Mouse (Mus musculus) heart, postnatal 25 days (tissue): ENCODE results near the gene Ace3. TPM values are rescaled to one million over a fixed set of nuclear protein-coding genes. Genes with fewer than 3 reads are reported as not detected.
"Not testable (repeated sequence)": the region's sequence is repeated elsewhere in the genome, so short reads cannot be mapped to it uniquely, and the experiment has no call there.

ENCODE experiments used
- DNase-seq: peaks from one replicate; pipeline ENCODE4 v3.0.0; 2022; ENCODE audit warnings: low spot score
- intact Hi-C: fragments of 180-260 bp; cut with DNase I; formaldehyde crosslinking; loops from one replicate; pipeline ENCODE4 v1.15.1; 2025
- total RNA-seq, 2 experiments: library from RNA; stranded (reverse); gene quantifications; 2 replicates each; pipeline ENCODE4 v1.2.3; 2021

Ace3 gene
- total RNA-seq, 2 experiments from 2014 or later = not detected

- intact Hi-C loops = no loop called here
- DNase-seq = no peak
Observed at GRCm38 (mm10) chr11:105975636-105976035, 18.8 kb upstream of the Ace3 start.

- intact Hi-C loops = no loop called here
- DNase-seq = no peak
Observed at GRCm38 (mm10) chr11:105978232-105978631, 16.2 kb upstream of the Ace3 start.

- DNase-seq = no peak
- intact Hi-C loops = no loop called here
Observed at GRCm38 (mm10) chr11:105978634-105979033, 15.8 kb upstream of the Ace3 start.

DNA sequence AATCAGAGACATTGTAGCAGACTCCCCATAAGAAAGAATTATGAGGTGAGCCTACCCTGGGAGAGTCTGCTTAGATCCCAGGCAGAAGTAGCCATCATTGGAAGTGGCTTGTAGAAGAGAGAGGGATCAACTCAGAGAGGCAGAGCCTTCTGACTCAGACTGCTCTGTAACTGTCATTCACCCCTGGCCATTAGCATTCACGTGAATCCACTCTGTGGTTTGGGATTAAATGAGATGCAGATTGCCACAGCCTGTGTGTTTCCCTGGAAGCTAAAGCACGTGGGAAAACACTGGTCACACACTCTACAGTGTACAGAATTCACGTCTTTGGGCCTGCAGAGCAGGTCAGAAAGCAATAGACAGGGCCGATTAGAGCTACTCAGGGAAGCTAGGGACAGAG, 10.0 kb upstream of the Ace3 start:
- DNase-seq = no peak
- intact Hi-C loops = no loop called here

GRCm38 (mm10) chr11:105987446-105987845, 7.0 kb upstream of the Ace3 start:
- DNase-seq = no peak
- intact Hi-C loops = no loop called here

- no peak for DNase-seq
- intact Hi-C loops = no loop called here
Observed at GRCm38 (mm10) chr11:105989446-105989845, 5.0 kb upstream of the Ace3 start.

GRCm38 (mm10) chr11:105990231-105990630, 4.2 kb upstream of the Ace3 start:
- DNase-seq = no peak
- intact Hi-C loops = no loop called here

- no peak for DNase-seq
- intact Hi-C loops = loop anchor here (2.0 kb wide), 1 partner anchor 27 kb away; no protein-coding TSS in a partner anchor
Observed at GRCm38 (mm10) chr11:106000062-106000461, 5.6 kb downstream of the Ace3 start.

GRCm38 (mm10) chr11:106001718-106002117, 7.2 kb downstream of the Ace3 start:
- no peak for DNase-seq
- intact Hi-C loops = loop anchor here (2.0 kb wide), 2 partner anchors 25 to 73 kb away; no protein-coding TSS in a partner anchor

- intact Hi-C loops = no loop called here
- DNase-seq = no peak
Observed at GRCm38 (mm10) chr11:106004576-106004975, 10.1 kb downstream of the Ace3 start.

- intact Hi-C loops = no loop called here
- no peak for DNase-seq
Observed at GRCm38 (mm10) chr11:106005970-106006369, 11.5 kb downstream of the Ace3 start.

DNA sequence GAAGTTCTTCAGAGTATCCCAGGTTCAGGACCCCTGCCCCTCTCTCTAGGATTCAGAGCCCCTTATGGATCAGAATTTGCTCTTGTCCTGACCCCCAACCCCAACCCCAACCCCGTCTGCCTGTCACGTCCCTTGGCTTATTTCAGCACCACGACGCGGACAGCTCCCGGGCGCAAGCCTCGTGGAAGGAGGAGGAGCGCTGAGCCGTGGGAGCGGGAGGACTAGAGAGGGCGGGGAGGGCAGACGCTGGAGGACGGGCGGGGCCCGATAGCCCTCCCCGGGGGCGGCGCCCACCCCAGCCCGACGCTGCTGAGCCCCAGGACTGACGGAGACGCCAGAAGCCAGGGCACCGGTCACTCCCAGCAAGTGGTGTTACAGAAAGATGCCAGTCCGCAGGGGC, 13.3 kb downstream of the Ace3 start, which contains the start of gene Kcnh6:
Gene Kcnh6, plus strand, starts transcription at position 304 of the 400 bp plus-strand sequence.
- intact Hi-C loops = no loop called here
- DNase-seq = no peak

GRCm38 (mm10) chr11:106012711-106013110, 18.2 kb downstream of the Ace3 start:
- intact Hi-C loops = no loop called here

GRCm38 (mm10) chr11:106013556-106014225, 19.2 kb downstream of the Ace3 start:
- intact Hi-C loops = no loop called here
- no peak for DNase-seq

More at GRCm38 (mm10) chr11:106012711-106013110, 18.2 kb downstream of the Ace3 start:
- no peak for DNase-seq

DNA sequence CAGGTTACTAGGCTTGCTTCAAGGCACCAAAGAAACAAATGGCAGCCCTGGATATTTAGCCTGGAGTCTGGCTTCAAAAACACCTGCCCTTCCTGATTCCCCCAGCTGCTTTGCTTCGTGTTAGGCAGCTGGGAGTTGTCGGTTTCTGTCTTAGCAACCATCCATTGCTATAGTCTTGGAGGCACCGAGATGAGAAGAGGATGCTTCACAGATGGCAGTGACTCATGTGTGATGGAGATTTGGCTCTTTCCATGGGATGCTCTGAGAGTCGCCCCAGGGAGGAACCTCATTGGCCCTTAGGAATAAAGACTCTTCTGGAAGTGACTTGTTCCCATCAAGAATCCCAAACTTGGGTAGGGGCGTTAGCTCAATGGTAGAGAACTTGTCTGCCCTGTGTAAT, 22.0 kb downstream of the Ace3 start:
- intact Hi-C loops = no loop called here
- DNase-seq = no peak

- DNase-seq = no peak
- intact Hi-C loops = no loop called here
Observed at GRCm38 (mm10) chr11:106020051-106020763, 25.7 kb downstream of the Ace3 start.

DNA sequence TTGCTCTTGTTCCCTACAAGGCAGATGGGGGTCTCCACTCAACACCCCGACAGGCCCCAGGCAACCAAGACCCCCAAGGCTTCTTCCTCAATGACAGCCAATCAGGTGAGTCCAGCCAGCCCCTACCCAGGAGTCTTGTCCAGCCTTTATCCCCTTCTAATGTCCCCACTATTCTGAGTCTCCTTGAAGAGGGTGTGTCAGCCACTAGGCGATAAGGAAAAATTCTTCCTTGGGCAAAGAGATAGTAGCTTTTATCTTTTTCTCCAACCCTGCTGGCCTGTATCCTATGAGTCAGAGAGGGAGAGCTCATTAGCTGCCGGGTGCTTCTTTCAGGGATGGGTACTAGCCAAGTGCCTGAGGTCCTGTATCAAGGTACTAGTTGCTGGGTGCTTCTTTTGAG, 31.3 kb downstream of the Ace3 start:
- intact Hi-C loops = loop anchor here (2.0 kb wide), 2 partner anchors 25 to 99 kb away; no protein-coding TSS in a partner anchor
- DNase-seq = no peak

DNA sequence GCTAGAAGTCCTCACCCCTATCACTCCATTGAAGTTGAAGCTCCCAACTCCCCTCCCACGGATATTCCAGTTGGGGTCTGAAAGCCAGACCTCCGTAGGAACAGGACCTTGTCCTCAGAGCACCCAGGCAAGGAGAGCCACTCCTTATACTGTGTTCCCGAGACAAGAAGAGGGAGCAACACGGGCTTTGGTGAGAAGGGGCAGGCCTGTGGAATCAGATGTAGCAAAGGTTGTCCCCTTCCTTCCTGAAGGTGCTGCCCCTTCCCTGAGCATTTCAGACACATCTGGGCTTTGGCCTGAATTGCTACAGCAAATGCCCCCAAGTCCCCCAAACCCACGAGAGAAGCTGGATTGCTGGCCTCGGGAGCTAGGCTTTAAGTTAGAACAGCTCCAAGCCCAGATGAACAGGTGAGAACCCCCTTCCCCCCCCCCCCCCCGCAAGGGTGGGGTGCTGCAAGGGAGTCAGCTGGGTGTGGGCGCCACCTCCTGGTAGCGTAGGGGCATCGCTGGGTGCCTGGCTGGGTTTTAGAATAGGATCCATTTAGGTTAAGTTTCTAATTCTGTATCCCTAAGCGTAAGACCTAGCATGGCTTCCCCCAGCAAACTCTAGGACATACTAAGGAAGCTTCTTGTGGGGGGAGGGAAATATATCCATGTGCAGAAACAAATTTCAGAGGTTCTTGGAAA, 32.1 kb downstream of the Ace3 start:
- no peak for DNase-seq
- intact Hi-C loops = loop anchor here (2.0 kb wide), 2 partner anchors 26 to 100 kb away; no protein-coding TSS in a partner anchor

DNA sequence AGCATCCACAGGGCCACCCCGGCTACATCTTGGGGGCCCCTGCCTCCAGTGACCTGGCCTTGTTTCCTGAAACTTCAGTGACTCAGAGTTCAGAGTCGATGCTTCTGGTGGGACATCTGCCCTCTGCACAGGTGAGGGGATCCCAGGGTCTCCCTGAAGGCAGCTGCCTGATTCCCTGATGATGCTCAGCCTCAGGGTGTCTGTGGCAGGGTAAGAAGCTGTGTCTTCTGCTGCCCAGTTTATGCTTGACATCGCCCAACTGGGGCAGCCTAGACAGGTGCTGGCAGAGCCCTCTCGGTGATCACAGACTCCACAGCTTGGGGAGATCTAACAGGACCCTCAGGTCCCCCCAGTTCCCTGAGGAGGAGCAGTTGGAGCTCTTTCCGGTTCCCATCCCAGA, 33.1 kb downstream of the Ace3 start:
- no peak for DNase-seq
- intact Hi-C loops = loop anchor here (2.0 kb wide), 2 partner anchors 27 to 101 kb away; no protein-coding TSS in a partner anchor

DNA sequence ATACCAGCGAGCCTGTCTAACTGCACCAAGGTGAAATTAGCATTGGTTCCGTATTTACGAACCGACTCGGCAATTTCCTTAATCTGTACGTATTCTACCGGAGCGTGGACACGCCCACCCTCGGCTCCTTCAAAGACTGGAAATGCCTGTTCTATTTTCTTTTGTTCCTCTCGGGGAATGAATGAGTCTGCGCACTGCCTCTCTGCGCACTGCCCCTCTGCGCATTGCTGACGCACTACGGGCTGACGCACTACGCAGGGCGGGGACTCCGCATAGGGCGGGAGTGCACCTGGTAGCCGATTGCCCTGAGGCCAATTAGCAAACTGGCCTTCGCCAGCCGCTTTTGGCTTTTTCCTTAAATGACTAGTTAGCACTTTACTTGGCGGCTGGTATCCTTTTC, 37.6 kb downstream of the Ace3 start:
- intact Hi-C loops, DNase-seq: not testable (repeated sequence)
